Mouse (Mus musculus) midbrain, postnatal 0 days (tissue): ENCODE results near the gene Duxbl3. TPM values are rescaled to one million over a fixed set of nuclear protein-coding genes. Genes with fewer than 3 reads are reported as not detected.

Experiments used
- ATAC-seq: fragments of 200-750 bp; cut with Nextera tagmentation; 2 replicates; pipeline ENCODE4 v1.8.0; 2017; ENCODE audit warnings: moderate number of reproducible peaks, mild to moderate bottlenecking, moderate TSS enrichment, moderate library complexity; ENCODE audit not compliant: low FRiP score
- DNase-seq: peaks from one replicate; pipeline ENCODE4 v3.0.0-alpha.2; 2015; ENCODE audit warnings: low spot score
- H3K27ac ChIP-seq: fragments of 300-500 bp; sonication (generic); 2 replicates; pipeline ENCODE4 v1.5.1; 2014; ENCODE audit warnings: low read depth, mild to moderate bottlenecking, low read length, mixed read lengths
- H3K27me3 ChIP-seq: fragments of 300-500 bp; sonication (generic); 2 replicates; pipeline ENCODE4 v1.6.1; 2014; ENCODE audit warnings: low read length, control low read depth, mixed read lengths; ENCODE audit not compliant: insufficient read depth
- H3K36me3 ChIP-seq: fragments of 300-500 bp; sonication (generic); 2 replicates; pipeline ENCODE4 v1.6.1; 2014; ENCODE audit warnings: low read length, control low read depth, mixed read lengths; ENCODE audit not compliant: insufficient read depth
- H3K4me1 ChIP-seq: fragments of 300-500 bp; sonication (generic); 2 replicates; pipeline ENCODE4 v1.6.1; 2014; ENCODE audit warnings: mild to moderate bottlenecking, control low read depth, antibody characterized with exemption, low read length, mixed read lengths; ENCODE audit not compliant: insufficient read depth
- H3K4me2 ChIP-seq: fragments of 300-500 bp; sonication (generic); 2 replicates; pipeline ENCODE4 v1.6.1; 2014; ENCODE audit warnings: low read depth, mild to moderate bottlenecking, low read length, mixed read lengths; ENCODE audit not compliant: poor library complexity, severe bottlenecking
- H3K4me3 ChIP-seq: fragments of 300-500 bp; sonication (generic); 2 replicates; pipeline ENCODE4 v1.5.1; 2014; ENCODE audit warnings: low read depth, mild to moderate bottlenecking, low read length, moderate library complexity
- H3K9ac ChIP-seq: fragments of 300-500 bp; sonication (generic); replicated peaks from 2 replicates; pipeline ENCODE4 v1.6.1; 2014; ENCODE audit warnings: mild to moderate bottlenecking, low read length, moderate library complexity, mixed read lengths; ENCODE audit not compliant: poor library complexity, severe bottlenecking
- H3K9me3 ChIP-seq: fragments of 300-500 bp; sonication (generic); 2 replicates; pipeline ENCODE4 v1.6.1; 2016; ENCODE audit warnings: low read length, control low read depth
- CTCF ChIP-seq: IDR thresholded peaks from 2 replicates; pipeline ENCODE4 v1.5.1; 2016; ENCODE audit warnings: antibody characterized with exemption, mild to moderate bottlenecking
- WGBS: fragments of 180-500 bp; shearing (Covaris S2); extraction: QIAGEN DNeasy Blood & Tissue Kit; methylation state at CpG from one replicate; pipeline ENCODE4 v1.1.7; 2014; 5-methylcytosine and 5-hydroxymethylcytosine counted together
- polyA plus RNA-seq: library from polyadenylated mRNA; unstranded; fragments of >200 nt; fragmentation: Nextera tagmentation; extraction: Ambion mirVana; gene quantifications from 2 replicates; pipeline ENCODE4 v1.2.1, GENCODE M21; 2015
- total RNA-seq: library from RNA; depleted of rRNA; stranded (reverse); fragments of >200 nt; gene quantifications from 2 replicates; pipeline ENCODE4 v1.2.3, GENCODE M21; 2014

The Duxbl3 gene
- total and polyA plus RNA-seq, 2 experiments from 2014 or later = 0.66 to 2.6 TPM

GRCm38 (mm10) chr14:26297055-26297454, 39.3 kb downstream of the Duxbl3 start:
- no peak overlapping the region for H3K4me2 ChIP-seq
- WGBS = 77% methylated on average over 4 of the region's 4 CpGs
- no peaks in the 10 kb centered on the region for H3K4me1 ChIP-seq
- H3K9me3 ChIP-seq = no peaks in the 10 kb centered on the region
- no peaks in the 10 kb centered on the region for H3K27me3 ChIP-seq
- ATAC-seq = no peak
- no peak for DNase-seq
- H3K27ac ChIP-seq = no peak overlapping the region
- no peak overlapping the region for H3K4me3 ChIP-seq
- no peak for TF ChIP-seq CTCF
- H3K36me3 ChIP-seq = no peaks in the 10 kb centered on the region
- no peak overlapping the region for H3K9ac ChIP-seq

GRCm38 (mm10) chr14:26297484-26297883, 39.7 kb downstream of the Duxbl3 start:
- no peak for TF ChIP-seq CTCF
- no peaks in the 10 kb centered on the region for H3K4me1 ChIP-seq
- H3K36me3 ChIP-seq = no peaks in the 10 kb centered on the region
- H3K9ac ChIP-seq = no peak overlapping the region
- H3K4me3 ChIP-seq = no peak overlapping the region
- no peak overlapping the region for H3K4me2 ChIP-seq
- no peak overlapping the region for H3K27ac ChIP-seq
- no peak for ATAC-seq
- no peaks in the 10 kb centered on the region for H3K9me3 ChIP-seq
- DNase-seq = no peak
- WGBS = 87% methylated on average over 5 of the region's 5 CpGs
- H3K27me3 ChIP-seq = no peaks in the 10 kb centered on the region

GRCm38 (mm10) chr14:26303111-26303510, 45.3 kb downstream of the Duxbl3 start:
- H3K27me3 ChIP-seq = no peaks in the 10 kb centered on the region
- WGBS = 29% methylated on average over 2 of the region's 2 CpGs
- H3K36me3 ChIP-seq = no peaks in the 10 kb centered on the region
- no peak overlapping the region for H3K9ac ChIP-seq
- H3K4me3 ChIP-seq = no peak overlapping the region
- peak; percentile 95 for TF ChIP-seq CTCF
- H3K27ac ChIP-seq = no peak overlapping the region
- H3K4me2 ChIP-seq = no peak overlapping the region
- H3K4me1 ChIP-seq = no peaks in the 10 kb centered on the region
- peak; percentile 91 for DNase-seq
- no peaks in the 10 kb centered on the region for H3K9me3 ChIP-seq
- ATAC-seq = 0 out of 2 replicates have a peak, but pooled peaks have one; percentile 44

- TF ChIP-seq CTCF = peak; percentile 63
- Histone ChIP-seq H3K4me1 (no peaks in the 10 kb centered on the region), H3K27me3 (no peaks in the 10 kb centered on the region), H3K9ac (no peak overlapping the region), H3K4me3 (no peak overlapping the region), H3K4me2 (no peak overlapping the region), H3K27ac (no peak overlapping the region), H3K9me3 (no peaks in the 10 kb centered on the region), H3K36me3 (no peaks in the 10 kb centered on the region)
- ATAC-seq (no peak), DNase-seq (peak; percentile 55)
- WGBS = 44% methylated on average over 2 of the region's 2 CpGs
These were observed 48.3 kb downstream of the Duxbl3 start for GRCm38 (mm10) chr14:26306032-26306431.

GRCm38 (mm10) chr14:26308813-26309212, 51.1 kb downstream of the Duxbl3 start:
- Histone ChIP-seq H3K4me3 (no peak overlapping the region), H3K9ac (no peak overlapping the region), H3K27me3 (no peaks in the 10 kb centered on the region), H3K27ac (no peak overlapping the region), H3K4me2 (no peak overlapping the region), H3K4me1 (no peaks in the 10 kb centered on the region), H3K36me3 (no peaks in the 10 kb centered on the region), H3K9me3 (no peaks in the 10 kb centered on the region)
- no peak for TF ChIP-seq CTCF
- no peak for ATAC-seq
- 59% methylated on average over 6 of the region's 6 CpGs for WGBS
- no peak for DNase-seq

GRCm38 (mm10) chr14:26309511-26309910, 51.7 kb downstream of the Duxbl3 start:
- no peak for DNase-seq
- ATAC-seq = no peak
- H3K27ac ChIP-seq = no peak overlapping the region

More at GRCm38 (mm10) chr14:26309511-26309910, 51.7 kb downstream of the Duxbl3 start:
- no peak overlapping the region for H3K4me3 ChIP-seq
- no peak overlapping the region for H3K4me2 ChIP-seq
- 86% methylated on average over 1 of the region's 1 CpGs for WGBS
- no peaks in the 10 kb centered on the region for H3K9me3 ChIP-seq
- no peak for TF ChIP-seq CTCF
- H3K36me3 ChIP-seq = no peaks in the 10 kb centered on the region
- no peaks in the 10 kb centered on the region for H3K4me1 ChIP-seq
- H3K27me3 ChIP-seq = no peaks in the 10 kb centered on the region
- H3K9ac ChIP-seq = no peak overlapping the region
